ENCODE assay signal across 11 mouse cellular contexts in genomic region chrX:49479968-49480809, GRCm38 (mm10). TPM values are rescaled to one million over a fixed set of nuclear protein-coding genes. Genes with fewer than 3 reads are reported as not detected.
DNase-seq lines count a peak whose midpoint lies in the region; ATAC-seq and TF ChIP-seq lines count a peak whose summit lies in the region.
"Had no signal": no experiment of that assay in that cellular context is flagged by ENCODE, and none has a peak within 500 bp of the region (broad histone marks: within the 10 kb centered on the region; RNA-seq: fewer than 3 reads in every experiment).

No protein-coding gene starts in this region.

- TF ChIP-seq EP300 in liver, postnatal 0 days (IDR thresholded peaks at IDR 0.05; ENCODE audit: low read depth), result no peak

- DNase-seq in hindbrain, embryonic 11.5 days (ENCODE audit: low spot score), result peak; percentile 67
- peak; percentile 12 for DNase-seq in liver, postnatal 0 days
- no peak for DNase-seq in layer of hippocampus, adult 9-11 months
- DNase-seq in urinary bladder, postnatal 4 days (ENCODE audit: low spot score in 2 of 2), result no peak
- no peak for DNase-seq in left cerebral cortex, postnatal 14 days (ENCODE audit: low spot score in 2 of 2)
- DNase-seq in thymus, postnatal 25 days, result no peak
- DNase-seq: gastrocnemius, adult 2 months had no signal

- no peak for ATAC-seq in megakaryocyte, adult 5-6 weeks (ENCODE audit: poor library complexity, severe bottlenecking)
- peak; percentile 92 for ATAC-seq in hindbrain, embryonic 11.5 days (ENCODE audit: low FRiP score)
- ATAC-seq in liver, postnatal 0 days, result no peak
- ATAC-seq: activated CD4-positive, CD25-positive, alpha-beta regulatory T cell, adult 4 months had no signal

- peak overlapping the region; percentile 37; the same call in 1 of the 2 replicates for H3K9ac ChIP-seq in hindbrain, embryonic 11.5 days (ENCODE audit: low read depth, low read length)
- H3K9ac ChIP-seq in liver, postnatal 0 days (replicated peaks), result no peak overlapping the region

- no peak overlapping the region for H3K27ac ChIP-seq in hindbrain, embryonic 11.5 days (ENCODE audit: low read depth, low read length)
- no peak overlapping the region for H3K27ac ChIP-seq in liver, postnatal 0 days (ENCODE audit: low read depth)
- H3K27ac ChIP-seq: gastrocnemius, adult 2 months had no signal

- TF ChIP-seq CTCF in liver, postnatal 0 days (IDR thresholded peaks at IDR 0.05; ENCODE audit: low read depth), result no peak

- H3K36me3 ChIP-seq in megakaryocyte, embryonic 14.5 days (replicated peaks; ENCODE audit: low read length), result no peaks in the 10 kb centered on the region
- H3K36me3 ChIP-seq in hindbrain, embryonic 11.5 days (ENCODE audit: control insufficient read depth, insufficient read depth, low read length), result no peaks in the 10 kb centered on the region
- no peaks in the 10 kb centered on the region for H3K36me3 ChIP-seq in liver, postnatal 0 days (replicated peaks; ENCODE audit: insufficient read depth, low read length)

- peak overlapping the region; percentile 11 for H3K4me3 ChIP-seq in megakaryocyte, embryonic 14.5 days (replicated peaks)
- H3K4me3 ChIP-seq in hindbrain, embryonic 11.5 days (ENCODE audit: low read depth, low read length), result peak overlapping the region; percentile 31
- H3K4me3 ChIP-seq in liver, postnatal 0 days (ENCODE audit: low read depth, low read length), result peak overlapping the region; percentile 15
- H3K4me3 ChIP-seq: gastrocnemius, adult 2 months had no signal

- H3K4me2 ChIP-seq in hindbrain, embryonic 11.5 days (replicated peaks; ENCODE audit: low read depth, low read length), result peak overlapping the region; percentile 46
- H3K4me2 ChIP-seq in liver, postnatal 0 days (ENCODE audit: low read depth, low read length), result peak overlapping the region; percentile 61

- peaks cover 50% of the 10 kb centered on the region for H3K27me3 ChIP-seq in megakaryocyte, embryonic 14.5 days (replicated peaks)
- no peaks in the 10 kb centered on the region for H3K27me3 ChIP-seq in hindbrain, embryonic 11.5 days (ENCODE audit: control insufficient read depth, insufficient read depth, low read length)
- H3K27me3 ChIP-seq in liver, postnatal 0 days (ENCODE audit: insufficient read depth, low read length), result no peaks in the 10 kb centered on the region; the same call in 1 of the 2 replicates

- no peaks in the 10 kb centered on the region for H3K4me1 ChIP-seq in megakaryocyte, embryonic 14.5 days
- H3K4me1 ChIP-seq in hindbrain, embryonic 11.5 days (replicated peaks; ENCODE audit: control insufficient read depth, insufficient read depth, low read length), result no peaks in the 10 kb centered on the region
- H3K4me1 ChIP-seq in liver, postnatal 0 days (ENCODE audit: insufficient read depth), result no peaks in the 10 kb centered on the region

- intact Hi-C loops in left cerebral cortex, postnatal 14 days (cut with DNase I), result no loop called here

- no peaks in the 10 kb centered on the region for H3K9me3 ChIP-seq in megakaryocyte, embryonic 14.5 days
- H3K9me3 ChIP-seq in hindbrain, embryonic 11.5 days (ENCODE audit: control insufficient read depth, low read length), result no peaks in the 10 kb centered on the region
- H3K9me3 ChIP-seq in liver, postnatal 0 days (ENCODE audit: low read length), result no peaks in the 10 kb centered on the region

- 36% methylated on average over 24 of the region's 29 CpGs for whole genome bisulfite sequencing in hindbrain, embryonic 11.5 days
- WGBS in liver, postnatal 0 days (ENCODE audit: insufficient replicate concordance), result 28% methylated on average over 26 of the region's 29 CpGs

RNA-seq across cellular contexts. Expression of gene Arhgap36, which starts 16.4 kb away (rescaled TPM):
- not detected in 2 replicates for polyA plus RNA-seq in megakaryocyte, embryonic 14.5 days (2012; ENCODE audit: insufficient read depth, low replicate concordance)
- not detected in 2 replicates for total RNA-seq in megakaryocyte, adult 5-6 weeks (2015)
- not detected in 2 replicates for total RNA-seq in megakaryocyte, adult 5-6 weeks (2017)
- polyA plus RNA-seq in hindbrain, embryonic 11.5 days (2014; fragmentation: Nextera tagmentation; extraction: Ambion mirVana), result 2.5 and 5.2 TPM in 2 replicates
- 0.49 and 1.6 TPM in 2 replicates for polyA plus RNA-seq in liver, postnatal 0 days (2015; fragmentation: Nextera tagmentation; extraction: Ambion mirVana)
- 1 to 10 TPM; 2.0 to 2.4 TPM for total RNA-seq in left cerebral cortex, postnatal 14 days (2021)
- total RNA-seq: gastrocnemius, adult 2 months; megakaryocyte-erythroid progenitor cell, adult 5-6 weeks had no signal
- polyA plus RNA-seq: activated CD4-positive, CD25-positive, alpha-beta regulatory T cell, adult 4 months had no signal

Comparison
In these comparisons a context has a peak if more than half of its experiments do, and no peak if none do; other contexts are left out.
1. DNase-seq: peak in hindbrain, embryonic 11.5 days (single experiment) and liver, postnatal 0 days (single experiment); none in layer of hippocampus, adult 9-11 months (single experiment), urinary bladder, postnatal 4 days (0 of 2), left cerebral cortex, postnatal 14 days (0 of 2) and thymus, postnatal 25 days (single experiment).
2. Peak in every context shown above with its lines, with median percentiles within 50 percentile points of each other: H3K4me3 ChIP-seq.